Mouse (Mus musculus) right cerebral cortex, postnatal 14 days (tissue): Measurements from ENCODE around the gene Dnaic2.
A peak's percentile ranks its signal among the peaks of the same experiment; 100 is the strongest.

Experiments used
- DNase-seq: peaks from one replicate; pipeline ENCODE4 v3.0.0; 2022

Gene Dnaic2

GRCm38 (mm10) chr11:114764820-114765818 lies 37.9 kb downstream of the Dnaic2 start, which contains the start of gene Kif19a:
TSS of gene Kif19a (plus strand) at chr11:114765388.
- DNase-seq: peak; percentile 42

DNA sequence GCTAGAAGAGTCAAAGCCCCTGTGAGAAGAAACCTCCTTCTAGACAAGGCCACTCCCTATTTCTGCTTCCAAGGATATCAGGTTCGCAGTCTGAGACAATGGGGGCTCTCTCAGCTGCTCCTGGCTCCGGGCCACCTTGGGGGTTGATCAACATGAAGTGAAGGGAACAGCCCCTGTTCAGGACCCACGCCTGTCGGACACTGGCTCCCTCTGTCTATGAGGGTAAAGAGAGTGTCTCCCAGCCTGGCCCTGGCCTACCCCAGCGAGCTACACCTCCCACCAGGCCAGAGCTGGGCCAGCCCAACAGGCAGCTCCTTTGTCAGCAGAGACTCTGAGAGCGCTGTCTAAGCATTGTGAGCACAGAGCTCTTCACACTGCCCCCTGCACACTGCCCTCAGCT lies 42.7 kb downstream of the Dnaic2 start:
- DNase-seq: no peak

DNA sequence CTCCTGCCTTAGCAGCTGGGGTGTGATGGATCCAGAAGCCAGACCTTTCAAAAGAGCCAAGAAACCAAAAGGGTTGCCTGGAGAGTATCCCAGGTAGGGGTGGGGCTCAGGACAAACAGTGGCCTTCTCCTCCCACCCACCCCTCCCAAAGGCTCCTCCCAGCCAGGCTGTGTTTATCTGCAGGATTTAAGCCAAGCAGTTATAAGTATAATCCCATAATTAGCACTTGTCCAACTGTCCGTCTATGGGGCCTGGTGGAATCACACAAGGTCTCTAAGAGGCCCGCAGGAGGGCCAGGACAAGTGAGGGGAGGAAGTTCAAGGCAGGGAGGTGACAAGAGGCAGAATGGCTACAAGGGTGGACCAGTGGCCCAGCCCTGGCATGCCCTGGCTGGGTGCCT lies 44.7 kb downstream of the Dnaic2 start:
- DNase-seq: no peak

GRCm38 (mm10) chr11:114780076-114780475 lies 52.9 kb downstream of the Dnaic2 start:
- DNase-seq: no peak

GRCm38 (mm10) chr11:114785892-114786291 lies 58.7 kb downstream of the Dnaic2 start:
- DNase-seq: no peak

GRCm38 (mm10) chr11:114786326-114786725 lies 59.1 kb downstream of the Dnaic2 start:
- peak; percentile 60 for DNase-seq

GRCm38 (mm10) chr11:114787611-114788010 lies 60.4 kb downstream of the Dnaic2 start:
- DNase-seq: no peak

DNA sequence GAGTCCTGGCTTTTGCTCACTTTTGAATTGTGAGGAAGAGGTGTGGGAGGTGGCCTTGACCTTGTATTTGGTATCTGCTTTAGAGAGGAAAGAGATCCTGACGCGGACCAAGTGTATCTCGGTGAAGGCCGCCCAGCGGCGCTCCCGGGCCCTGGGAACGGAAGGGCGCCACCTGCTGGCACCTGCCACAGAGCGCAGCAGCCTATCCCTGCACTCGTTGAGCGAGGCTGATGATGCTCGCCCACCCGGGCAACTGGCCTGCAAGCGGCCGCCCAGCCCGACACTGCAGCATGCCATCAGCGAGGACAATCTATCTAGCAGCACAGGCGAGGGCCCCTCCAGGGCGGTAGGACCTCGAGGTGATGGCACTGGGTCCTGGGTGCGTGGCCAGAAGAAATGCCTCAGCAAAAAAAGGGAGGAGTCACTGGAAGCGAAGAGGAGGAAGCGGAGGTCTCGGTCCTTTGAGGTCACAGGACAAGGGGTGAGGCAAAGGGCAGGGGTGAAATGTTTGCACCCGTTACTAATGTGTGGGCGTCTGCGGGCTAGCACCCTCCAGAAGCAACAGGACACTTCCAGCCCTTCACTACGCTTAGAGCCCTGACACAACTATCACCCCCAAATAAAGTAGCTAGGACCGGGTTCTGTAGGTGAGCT lies 62.0 kb downstream of the Dnaic2 start:
- peak; percentile 88 for DNase-seq

GRCm38 (mm10) chr11:114789716-114790115 lies 62.5 kb downstream of the Dnaic2 start:
- DNase-seq: no peak

GRCm38 (mm10) chr11:114790171-114790570 lies 63.0 kb downstream of the Dnaic2 start:
- DNase-seq: no peak

DNA sequence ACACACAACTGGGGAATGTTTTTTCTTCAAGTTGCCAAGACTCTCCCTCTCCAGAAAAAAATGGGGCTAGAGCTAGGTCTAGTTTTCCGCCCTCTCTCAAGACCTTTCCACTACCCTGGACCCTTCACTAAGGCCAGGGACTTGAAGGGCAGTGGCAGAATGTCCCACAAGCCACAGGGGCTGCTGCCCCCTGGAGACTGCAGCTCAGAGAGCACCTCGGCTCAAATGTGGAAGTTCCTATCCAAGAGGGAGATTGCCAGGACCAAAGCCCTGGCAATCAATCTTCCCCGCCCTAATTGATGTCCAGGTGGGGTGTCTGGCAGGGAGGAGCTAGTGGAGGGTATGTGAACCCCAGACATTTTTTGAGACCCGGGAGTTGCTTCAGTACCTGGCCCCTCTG lies 63.6 kb downstream of the Dnaic2 start:
- no peak for DNase-seq

DNA sequence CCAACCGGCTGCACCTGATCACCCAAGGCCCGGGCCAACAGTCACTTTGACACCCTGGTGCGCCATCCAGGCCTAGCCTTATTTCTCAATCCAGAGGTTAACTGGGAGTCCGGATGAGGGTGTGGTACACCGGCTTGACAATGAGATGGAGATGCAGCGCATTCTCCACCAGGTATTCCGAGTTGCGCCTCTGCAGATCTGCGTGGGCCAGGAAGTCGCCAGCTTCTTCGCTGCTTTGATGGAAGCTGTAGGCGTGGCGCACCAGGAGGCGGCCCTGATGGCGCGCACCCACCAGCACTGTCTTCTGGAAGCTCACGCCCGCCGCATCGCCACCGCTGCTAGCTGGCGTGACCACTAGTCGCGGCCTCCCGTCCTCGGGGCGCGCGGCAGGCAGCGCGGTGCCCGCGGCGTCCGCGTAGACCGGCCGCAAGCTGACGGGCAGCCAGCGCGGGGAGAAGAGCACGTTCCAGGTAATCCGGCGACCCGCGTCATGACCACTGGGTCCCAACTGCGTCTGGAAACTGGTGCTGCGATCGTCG lies 64.2 kb downstream of the Dnaic2 start:
- DNase-seq: peak; percentile 40

- DNase-seq: peak; percentile 62
Measured at GRCm38 (mm10) chr11:114791891-114792411, 64.7 kb downstream of the Dnaic2 start.

GRCm38 (mm10) chr11:114792931-114793494 lies 65.8 kb downstream of the Dnaic2 start:
- DNase-seq: no peak

- DNase-seq: no peak
Measured at GRCm38 (mm10) chr11:114793868-114794545, 66.8 kb downstream of the Dnaic2 start.

DNA sequence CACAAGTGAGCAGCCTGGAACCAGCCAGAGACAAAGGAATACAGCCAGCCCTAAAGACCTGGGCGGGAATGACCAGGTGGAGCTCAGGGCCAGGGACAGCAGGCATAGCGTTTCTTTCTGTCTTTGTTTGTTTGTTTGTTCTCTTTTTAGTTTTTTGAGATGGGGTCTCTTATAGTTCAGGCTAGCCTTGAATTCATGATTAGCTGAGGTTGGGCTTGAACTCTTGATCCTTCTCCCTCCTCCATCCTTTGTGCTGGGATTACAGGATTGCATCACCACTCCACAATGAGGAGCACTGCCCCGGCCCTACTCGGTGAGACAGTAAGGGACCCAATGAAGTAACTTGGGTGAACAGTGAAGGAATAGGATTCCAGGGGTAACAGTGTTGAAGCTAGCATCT lies 67.5 kb downstream of the Dnaic2 start:
- DNase-seq: no peak

DNA sequence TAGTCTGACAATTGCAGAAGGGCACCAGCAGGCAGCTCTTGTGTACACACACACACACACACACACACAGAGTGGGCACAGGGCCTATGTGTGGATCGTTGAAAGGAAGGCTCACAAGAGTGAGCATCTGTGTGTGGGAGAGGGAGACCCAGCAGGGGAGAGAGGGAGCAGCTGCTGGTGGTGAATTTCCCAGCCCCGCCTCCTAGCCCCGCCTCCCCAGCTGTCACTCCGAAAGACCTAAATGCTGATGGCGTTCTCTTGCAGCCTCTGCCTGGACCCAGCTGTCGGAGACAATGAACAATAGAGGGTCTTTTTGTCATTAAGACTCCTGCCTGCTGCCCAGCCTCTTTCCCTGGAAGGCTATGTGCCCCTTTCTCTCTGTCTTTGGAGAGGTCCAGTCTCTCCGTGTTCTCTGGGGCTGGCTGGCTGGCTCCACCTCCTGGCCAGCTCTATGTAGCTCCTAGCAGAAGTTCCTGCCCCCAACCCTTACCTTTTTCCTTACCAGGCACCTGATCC lies 68.1 kb downstream of the Dnaic2 start:
- peak; percentile 93 for DNase-seq

DNA sequence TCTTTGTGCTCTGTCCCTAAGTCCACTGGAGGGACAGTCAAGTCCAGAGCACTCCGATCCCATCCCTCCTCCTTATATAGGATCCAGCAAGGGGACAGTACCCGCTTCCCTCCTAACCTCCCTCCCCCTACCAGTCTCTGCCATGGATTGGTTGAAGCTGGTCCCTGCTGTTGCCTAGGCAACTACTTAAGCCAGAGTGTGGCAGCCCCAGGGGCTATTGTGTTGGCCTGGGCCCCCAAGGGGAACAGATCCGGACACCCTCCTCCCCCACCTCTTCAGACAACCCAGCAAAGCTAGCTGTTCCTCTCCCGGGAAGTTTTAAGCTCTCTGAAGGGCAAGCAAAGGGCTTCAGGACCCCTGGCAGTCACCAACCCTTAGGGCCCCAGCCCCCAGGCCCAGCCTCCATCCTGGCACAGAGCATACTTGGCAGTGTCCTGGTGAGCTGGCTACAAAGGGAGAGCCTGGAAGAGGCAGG lies 68.7 kb downstream of the Dnaic2 start, which contains the start of gene Btbd17:
Btbd17 (minus strand) TSS at position 98 of the 475 bp plus-strand sequence.
- no peak for DNase-seq

- DNase-seq: no peak
Measured at GRCm38 (mm10) chr11:114797176-114797575, 70.0 kb downstream of the Dnaic2 start.

GRCm38 (mm10) chr11:114797981-114798380 lies 70.8 kb downstream of the Dnaic2 start:
- DNase-seq: no peak

DNA sequence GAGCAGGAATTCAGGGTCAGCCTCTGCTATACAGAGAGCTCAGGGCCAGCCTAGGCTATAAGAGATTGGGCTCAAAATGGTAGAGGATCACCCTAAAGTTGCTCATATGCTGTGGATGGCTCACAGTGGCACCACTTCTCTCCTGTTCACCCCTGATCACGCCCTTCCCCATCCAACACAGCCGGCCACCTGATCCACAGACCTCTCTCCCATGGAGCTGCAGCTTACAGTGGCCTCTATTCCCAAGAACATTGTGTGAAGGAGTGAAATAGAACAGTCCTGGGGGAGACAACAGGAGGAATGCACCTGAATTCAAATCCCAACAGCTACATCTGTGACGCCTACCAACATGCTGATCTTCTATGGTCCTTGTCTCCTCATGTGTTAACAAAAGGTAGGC lies 71.4 kb downstream of the Dnaic2 start, which contains the start of gene Gpr142:
Gpr142 (plus strand) TSS at position 301 of the 400 bp plus-strand sequence.
- no peak for DNase-seq

DNA sequence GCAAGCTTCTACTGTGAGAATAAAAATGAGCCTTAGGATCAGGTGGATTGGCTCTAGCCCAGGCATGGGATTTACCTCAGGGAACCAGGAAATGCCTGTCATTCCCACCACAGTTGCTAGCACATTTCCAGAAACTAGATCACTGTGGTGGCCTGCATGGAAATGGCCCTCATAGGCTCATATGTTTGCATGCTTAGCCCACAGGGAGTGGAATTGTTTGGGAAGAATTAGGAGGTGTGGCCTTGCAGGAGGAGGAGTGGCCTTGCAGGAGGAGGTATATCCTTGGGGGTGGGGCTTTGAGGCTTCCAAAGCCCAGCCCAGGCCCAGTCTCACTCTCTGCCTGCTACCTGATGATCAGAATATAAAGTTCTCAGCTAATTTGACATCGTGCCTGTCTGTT lies 74.7 kb downstream of the Dnaic2 start:
- no peak for DNase-seq
